Mouse (Mus musculus): Measurements from ENCODE around the gene Trip11. TPM values are rescaled to one million over a fixed set of nuclear protein-coding genes. Genes with fewer than 3 reads are reported as not detected.

The Trip11 gene
- polyA plus RNA-seq, 1 experiment, result 5.3 TPM

Other genes starting within 250 kb of the Trip11 start
- gene Tc2n, start 194.7 kb downstream of the Trip11 start, polyA plus RNA-seq (2012; rRNA removed), result 0.68 and 1.4 TPM in 2 replicates
- 69.0 and 85.6 TPM in 2 replicates for gene Fbln5, start 94.2 kb downstream of the Trip11 start, polyA plus RNA-seq (2012; rRNA removed)
- 6.0 and 8.0 TPM in 2 replicates for gene Atxn3, start 45.0 kb upstream of the Trip11 start, polyA plus RNA-seq (2012; rRNA removed)
- 3.9 and 4.2 TPM in 2 replicates for gene Cpsf2, start 62.7 kb upstream of the Trip11 start, polyA plus RNA-seq (2012; rRNA removed)
- gene Slc24a4, start 215.5 kb upstream of the Trip11 start, polyA plus RNA-seq (2012; rRNA removed), result 0.39 and 0.43 TPM in 2 replicates

Data from gonadal fat pad, adult 2 months (tissue).